Mouse (Mus musculus) brain, embryonic 14.5 days (tissue): ENCODE data around the gene Ip6k1. TPM values are rescaled to one million over a fixed set of nuclear protein-coding genes. Genes with fewer than 3 reads are reported as not detected.
A peak's percentile ranks its signal among the peaks of the same experiment; 100 is the strongest.

Experiments
- DNase-seq: peaks from one replicate; pipeline ENCODE4 v3.0.0-alpha.2; 2011; ENCODE audit warnings: low read depth
- CTCF ChIP-seq: fragments of 200-500 bp; IDR thresholded peaks from 2 replicates; pipeline ENCODE4 v1.5.1; 2012; ENCODE audit warnings: inconsistent platforms, mild to moderate bottlenecking, moderate library complexity, borderline replicate concordance; ENCODE audit not compliant: insufficient read depth, insufficient read length; ENCODE audit errors: extremely low read depth
- POLR2A ChIP-seq: fragments of 200-500 bp; IDR thresholded peaks from 2 replicates; pipeline ENCODE4 v1.6.1; 2012; ENCODE audit warnings: mild to moderate bottlenecking, inconsistent platforms, borderline replicate concordance; ENCODE audit not compliant: poor library complexity, insufficient read depth, insufficient read length, severe bottlenecking; ENCODE audit errors: extremely low read depth
- polyA plus RNA-seq: library from polyadenylated mRNA; depleted of rRNA; stranded (reverse); fragments of >200 nt; gene quantifications from 2 replicates; pipeline ENCODE4 v1.2.3, GENCODE M21; 2012

Gene Ip6k1
- polyA plus RNA-seq, 1 experiment = 198 TPM

DNA sequence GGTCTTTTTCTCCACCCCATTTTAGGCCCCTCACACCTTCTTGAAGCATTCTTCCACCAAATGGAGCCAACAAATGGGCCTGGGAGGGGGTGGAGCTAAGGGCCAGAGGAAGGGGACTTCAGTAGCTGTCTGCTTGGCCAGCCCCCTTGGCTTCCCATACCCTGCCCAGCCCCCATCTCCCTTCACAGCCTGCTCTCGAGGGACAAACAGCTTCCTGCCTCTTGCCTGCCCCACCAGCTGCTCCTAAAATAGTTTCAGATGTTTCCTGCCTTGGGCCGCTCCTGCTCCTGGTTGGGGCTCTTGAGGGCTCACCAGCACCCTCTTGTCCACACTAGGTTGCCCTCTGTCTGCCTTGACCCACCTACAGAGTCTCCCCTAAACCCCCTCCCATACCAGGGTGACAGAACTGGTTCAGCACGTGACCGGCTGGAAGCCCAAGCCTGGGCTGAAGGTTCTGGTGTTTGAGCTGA, 18.8 kb upstream of the Ip6k1 start:
- TF ChIP-seq CTCF (no peak), POLR2A (no peak)
- peak; percentile 64 for DNase-seq

DNA sequence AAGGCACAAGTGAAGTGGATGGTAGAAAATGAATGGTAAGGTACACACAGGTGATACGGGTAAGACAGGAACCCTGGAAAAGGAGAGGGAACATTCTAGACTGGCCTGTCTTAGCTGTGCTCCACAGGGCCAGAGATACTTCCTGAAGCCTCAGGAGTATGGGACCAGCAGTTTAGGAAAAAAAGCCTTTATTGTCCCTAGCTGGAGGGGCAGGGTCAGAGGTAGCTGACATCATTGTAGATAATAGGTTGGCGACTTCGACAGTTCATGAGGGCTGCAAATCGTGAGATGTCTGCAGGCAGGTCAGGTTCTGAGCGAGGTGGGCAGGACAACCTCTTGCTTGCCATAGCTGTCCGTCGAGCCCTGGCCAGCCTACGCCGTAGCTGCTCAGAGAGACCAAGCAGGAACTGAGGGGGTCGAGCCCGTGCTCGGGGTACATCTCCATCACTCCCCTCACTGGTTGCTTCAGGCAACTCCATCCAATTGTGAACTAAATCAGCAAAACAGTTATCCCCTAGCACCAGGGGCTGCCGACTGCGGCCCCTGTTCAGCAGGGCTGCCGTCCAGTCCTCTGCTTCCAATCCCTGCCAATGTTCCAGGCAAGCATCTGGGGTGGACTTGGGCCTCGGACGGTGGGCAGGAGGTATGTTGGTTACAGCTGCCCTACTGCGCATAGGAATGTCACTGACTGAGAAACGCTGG, 18.1 kb upstream of the Ip6k1 start:
- TF ChIP-seq POLR2A (no peak), CTCF (no peak)

DNA sequence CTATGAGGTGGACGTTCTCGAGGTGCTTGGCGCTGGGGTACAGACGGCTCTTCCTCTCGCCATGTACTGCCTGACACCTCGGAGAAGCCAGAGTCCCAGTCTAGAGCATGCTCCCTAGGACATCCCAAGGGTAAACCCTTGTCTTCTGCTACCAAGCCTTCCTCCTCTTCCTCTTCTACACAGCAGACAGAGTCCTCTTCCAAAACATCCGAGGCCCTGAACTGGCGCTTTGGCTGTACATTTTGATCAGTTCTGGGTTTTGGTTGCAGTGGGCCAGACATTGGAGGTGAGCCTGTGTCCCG, 17.6 kb upstream of the Ip6k1 start:
- no peak for DNase-seq
- TF ChIP-seq POLR2A = no peak
- no peak for TF ChIP-seq CTCF

More for the DNA sequence above, 18.1 kb upstream of the Ip6k1 start:
- no peak for DNase-seq

GRCm38 (mm10) chr9:107985131-107986119, 16.9 kb upstream of the Ip6k1 start, which contains the start of gene Inka1:
TSS of gene Inka1 (minus strand) at chr9:107985879.
- TF ChIP-seq POLR2A (no peak), CTCF (no peak)
- peak; percentile 84 for DNase-seq

DNA sequence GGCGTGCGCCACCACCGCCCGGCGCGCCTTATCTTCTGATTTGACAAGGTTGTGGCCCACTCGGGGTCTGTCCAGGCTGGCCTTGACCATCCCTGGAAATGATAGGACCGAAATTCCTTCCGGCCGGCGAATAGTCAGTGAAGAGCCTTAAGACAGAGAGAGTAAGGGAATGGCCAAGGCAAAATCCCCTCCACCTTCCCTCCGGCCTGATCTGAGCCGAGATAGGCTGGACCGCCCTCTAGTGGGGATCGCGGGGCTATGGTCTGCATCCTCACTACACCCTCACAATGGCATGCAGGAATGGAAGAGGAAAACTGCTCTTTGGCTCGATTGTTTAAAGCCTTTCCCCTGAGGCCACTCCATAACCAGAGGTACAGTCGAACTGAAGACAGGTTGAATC, 15.9 kb upstream of the Ip6k1 start:
- DNase-seq = peak; percentile 85
- TF ChIP-seq CTCF (peak; percentile 93), POLR2A (no peak)

DNA sequence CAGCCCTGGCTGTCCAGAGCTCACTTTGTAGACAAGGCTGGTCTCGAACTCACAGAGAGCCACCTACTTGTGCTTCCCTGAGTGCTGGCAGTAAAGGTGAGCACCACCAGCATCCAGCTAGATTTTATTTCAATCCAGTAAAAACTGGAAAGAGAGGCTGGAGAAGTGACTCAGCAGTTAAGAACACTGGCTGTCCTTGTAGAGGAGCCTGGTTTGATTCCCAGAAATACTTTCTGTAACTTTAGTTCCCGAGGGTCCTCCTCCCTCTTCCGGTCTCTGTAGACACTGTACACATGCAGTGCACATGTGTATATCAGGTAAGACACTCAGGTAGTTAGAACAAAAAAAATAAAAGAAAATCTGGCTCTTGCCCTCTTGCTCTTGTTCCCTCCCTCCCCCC, 14.4 kb upstream of the Ip6k1 start:
- TF ChIP-seq CTCF = no peak
- TF ChIP-seq POLR2A = no peak
- DNase-seq = no peak

DNA sequence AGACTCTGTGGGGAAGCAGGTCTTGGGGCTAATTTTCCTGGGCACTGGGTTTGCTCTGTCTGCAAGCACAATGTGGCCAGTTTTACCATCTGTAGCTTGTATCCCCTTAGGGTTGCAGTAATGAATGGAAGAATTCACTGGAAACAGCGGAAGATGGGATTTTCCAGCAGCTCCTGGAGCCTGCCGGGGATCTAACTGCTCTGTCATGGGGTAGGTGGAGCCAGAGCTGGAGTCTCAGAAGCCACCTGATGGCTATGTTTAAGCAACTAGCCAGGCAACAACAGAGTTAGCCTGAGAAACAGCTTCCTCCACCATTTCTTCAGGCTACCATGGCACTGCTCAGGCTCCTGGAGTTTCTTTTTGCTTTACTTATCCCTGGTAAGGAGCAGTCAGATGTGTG, 10.1 kb upstream of the Ip6k1 start, which contains the start of gene Cdhr4:
Cdhr4 (plus strand) TSS at position 301 of the 400 bp plus-strand sequence.
- TF ChIP-seq CTCF (no peak), POLR2A (no peak)
- DNase-seq = no peak

- no peak for TF ChIP-seq CTCF
- no peak for TF ChIP-seq POLR2A
These were observed 9.3 kb upstream of the Ip6k1 start for GRCm38 (mm10) chr9:107993013-107993412.

GRCm38 (mm10) chr9:107994464-107994863, 7.8 kb upstream of the Ip6k1 start:
- TF ChIP-seq CTCF (no peak), POLR2A (no peak)
- DNase-seq = no peak

More at GRCm38 (mm10) chr9:107993013-107993412, 9.3 kb upstream of the Ip6k1 start:
- no peak for DNase-seq

DNA sequence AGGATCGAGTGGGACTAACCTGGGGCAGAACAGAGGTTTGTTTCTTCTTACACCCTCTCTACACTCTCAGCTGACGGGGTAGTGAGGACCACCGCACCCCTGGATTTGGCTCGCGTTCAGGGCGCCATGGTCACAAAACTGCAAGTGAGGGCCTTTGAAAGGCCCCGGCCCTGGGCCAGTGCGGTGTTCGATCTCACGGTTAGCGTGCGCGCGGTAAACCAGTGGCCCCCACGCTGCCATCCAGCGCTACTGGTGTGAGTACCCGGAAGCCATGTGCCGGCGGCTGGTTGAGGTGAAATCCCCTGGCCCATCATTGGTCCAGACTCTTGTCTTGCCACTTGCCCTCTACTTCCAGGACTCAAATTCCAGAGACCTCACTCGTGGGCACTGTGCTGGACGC, 6.8 kb upstream of the Ip6k1 start:
- no peak for DNase-seq
- TF ChIP-seq POLR2A (no peak), CTCF (no peak)

DNA sequence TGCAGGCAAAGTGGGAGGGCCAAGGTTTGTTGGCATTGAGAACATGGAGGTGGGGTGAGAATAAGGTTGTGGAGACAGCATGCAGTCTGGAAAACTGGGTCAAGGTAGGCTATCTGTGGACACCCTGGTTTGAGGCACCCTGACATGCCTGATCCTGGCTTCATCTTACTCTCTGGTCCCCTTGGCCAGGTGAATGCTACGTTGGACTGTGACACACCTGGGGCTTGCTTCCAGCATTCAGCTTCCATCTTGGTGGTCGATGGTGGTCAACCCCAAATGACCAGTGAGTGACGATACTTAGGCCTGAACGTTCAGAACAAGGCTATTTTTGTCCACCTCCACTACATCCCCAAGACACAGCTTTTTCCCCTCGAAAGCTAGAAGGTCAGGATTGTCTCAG, 6.3 kb upstream of the Ip6k1 start, which contains the start of gene Gm20662:
Gm20662 (plus strand) TSS at position 301 of the 400 bp plus-strand sequence.
- DNase-seq = no peak

GRCm38 (mm10) chr9:108002778-108003530, 653 bp downstream of the Ip6k1 start:
- TF ChIP-seq CTCF = no peak
- TF ChIP-seq POLR2A = no peak
- peak; percentile 60 for DNase-seq

More for the DNA sequence above, 6.3 kb upstream of the Ip6k1 start, which contains the start of gene Gm20662:
- no peak for TF ChIP-seq CTCF
- no peak for TF ChIP-seq POLR2A
